Mouse (Mus musculus): ENCODE data around the gene Ifnk. TPM values are rescaled to one million over a fixed set of nuclear protein-coding genes. Genes with fewer than 3 reads are reported as not detected.

Ifnk gene
- total RNA-seq (2021), result not detected
- long read RNA-seq, experiment 1, result 0 reads
- long read RNA-seq, experiment 2, result 0 reads

DNA sequence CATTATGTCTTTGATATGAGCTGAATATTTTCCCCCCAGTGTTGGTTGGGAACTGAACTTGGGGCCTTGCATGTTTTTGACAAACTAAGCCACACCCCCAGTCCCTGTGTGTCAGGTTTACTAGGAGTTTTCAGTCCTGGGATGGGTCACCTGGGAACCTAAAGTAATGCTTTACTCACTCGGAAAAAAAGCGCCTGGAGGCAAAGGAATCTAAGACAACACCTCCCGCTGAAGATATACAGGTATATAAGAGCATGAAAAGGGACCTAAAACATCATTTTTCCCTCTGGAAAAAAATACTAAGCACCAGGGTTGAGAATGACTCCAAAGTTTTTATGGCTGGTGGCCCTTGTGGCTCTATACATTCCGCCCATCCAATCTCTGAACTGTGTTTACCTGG, at the start of gene Ifnk:
TSS of gene Ifnk (plus strand) at position 301 of the 400 bp plus-strand sequence.
- DNase-seq, result no peak

DNA sequence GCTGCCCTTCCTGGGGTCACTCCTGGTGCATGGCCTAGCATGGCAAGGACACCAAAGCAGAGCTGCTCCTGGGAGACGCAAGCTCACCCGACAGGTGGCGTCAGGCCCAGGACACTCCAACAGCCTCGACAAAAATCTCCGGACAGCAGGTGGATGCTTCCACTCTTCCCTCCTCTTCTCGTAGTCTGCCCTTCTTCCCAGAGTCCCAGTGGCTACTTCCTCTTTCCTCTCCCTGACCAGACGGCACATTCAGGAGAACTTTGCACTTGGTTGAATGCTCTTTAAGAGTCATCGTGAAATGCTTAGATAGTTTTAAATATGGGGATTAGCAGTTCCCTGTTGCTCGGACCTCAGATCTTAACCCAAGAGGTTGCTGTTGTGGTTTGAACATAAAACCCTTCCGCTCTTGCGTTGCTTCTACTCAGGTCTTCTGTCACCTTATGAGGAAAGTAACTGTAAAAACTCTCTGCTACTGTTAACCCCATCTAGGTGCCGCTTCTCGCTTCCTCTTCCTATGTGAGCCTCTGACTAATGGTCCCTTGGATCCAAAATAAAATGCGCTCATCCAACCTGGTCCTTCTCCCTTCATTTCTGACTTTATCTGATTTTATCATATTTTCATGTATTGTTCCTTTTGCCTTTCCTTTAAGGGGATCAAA, 46.6 kb upstream of the Ifnk start:
- no peak for DNase-seq

DNA sequence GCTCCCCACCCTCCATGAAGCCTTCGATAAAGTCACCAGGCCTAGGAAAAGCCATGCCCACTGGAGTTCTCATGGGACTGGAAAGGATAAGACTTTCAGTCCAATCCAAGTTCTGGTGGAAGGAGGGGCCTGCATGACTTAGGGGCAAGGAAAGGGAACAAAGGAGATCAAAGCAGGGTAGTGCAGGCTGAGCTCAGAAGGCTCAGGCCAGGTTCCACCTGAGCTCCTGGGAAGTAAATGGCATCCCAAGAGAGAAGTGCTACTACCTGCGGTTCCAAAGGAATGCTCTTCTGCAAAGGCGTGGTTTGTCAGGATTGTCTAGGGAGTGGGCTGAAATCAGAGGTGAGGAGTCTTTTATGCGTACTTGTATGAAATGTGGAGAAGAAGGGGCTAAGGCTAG, 39.4 kb upstream of the Ifnk start:
- DNase-seq, result no peak

DNA sequence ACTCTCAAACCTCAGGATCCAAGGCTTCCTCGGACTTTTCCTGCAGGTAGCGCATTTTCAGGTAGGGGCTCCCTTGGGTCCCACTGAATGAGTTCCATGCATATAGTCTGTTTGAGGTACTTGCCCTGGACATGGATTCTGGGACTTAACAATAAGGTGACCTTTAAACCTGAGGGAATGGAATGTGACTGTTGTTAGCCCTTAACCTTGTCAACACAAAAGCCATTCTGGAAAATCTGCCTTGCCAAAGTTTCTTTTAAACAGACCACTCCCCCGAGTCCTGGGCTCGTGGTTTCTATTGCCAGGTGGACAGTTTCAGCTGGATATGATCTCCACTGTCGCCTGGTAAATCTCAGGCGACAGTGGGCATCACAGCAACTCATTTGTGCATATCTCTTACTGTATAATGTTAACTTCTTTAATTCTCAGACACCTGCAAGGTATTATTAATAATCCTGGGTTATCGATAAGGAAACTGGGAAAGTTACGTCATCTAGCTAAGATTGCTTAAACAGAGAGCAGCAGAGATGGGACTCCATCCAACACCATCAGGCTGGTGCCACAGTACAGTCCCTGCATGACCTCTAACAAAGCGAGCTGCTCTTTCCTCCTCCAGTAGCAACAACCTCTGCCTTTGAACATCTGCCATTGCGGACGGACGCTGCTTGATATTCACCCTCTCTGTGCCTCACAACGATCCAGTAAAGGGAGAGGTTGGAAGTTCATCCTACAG, 38.2 kb upstream of the Ifnk start:
- no peak for DNase-seq

DNA sequence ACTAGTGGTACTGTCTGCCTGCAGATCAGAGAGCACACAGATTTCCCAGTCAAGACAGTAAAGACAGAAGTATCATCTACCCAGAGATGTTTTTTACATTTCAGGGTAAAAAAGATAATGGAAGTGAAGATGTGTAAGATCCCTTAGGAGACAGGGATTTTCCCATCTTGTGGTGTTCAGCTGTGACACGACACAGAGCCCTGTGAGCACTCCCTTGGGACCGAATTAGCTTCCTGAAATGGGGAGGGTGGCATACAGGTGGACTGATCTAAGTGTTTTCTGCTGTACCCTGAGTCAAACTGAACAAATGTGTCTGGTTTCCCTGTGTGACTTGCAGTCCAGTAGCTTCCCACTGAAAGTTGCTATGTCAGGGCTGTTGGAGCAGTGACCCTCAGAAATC, 36.9 kb upstream of the Ifnk start:
- DNase-seq, result no peak

DNA sequence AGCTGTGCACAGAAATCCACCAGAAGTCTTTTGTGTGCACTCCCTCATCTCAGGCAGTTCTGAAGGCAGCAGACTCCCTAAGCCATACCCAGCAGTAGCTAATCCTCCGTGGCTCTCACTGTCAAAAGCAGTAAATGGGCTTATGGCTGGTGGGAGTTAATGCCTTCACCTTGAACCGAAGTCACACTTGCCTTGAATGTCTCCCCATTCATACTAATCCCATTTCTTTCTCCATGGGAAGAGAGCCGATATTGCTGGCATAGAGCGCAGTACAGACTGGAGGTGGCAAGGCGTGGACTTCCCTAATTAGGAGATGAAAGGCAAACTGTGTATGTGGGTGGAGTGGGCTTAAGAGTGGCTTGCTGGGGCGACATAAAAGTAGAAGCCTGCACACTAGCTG, 35.9 kb upstream of the Ifnk start:
- DNase-seq, result no peak

DNA sequence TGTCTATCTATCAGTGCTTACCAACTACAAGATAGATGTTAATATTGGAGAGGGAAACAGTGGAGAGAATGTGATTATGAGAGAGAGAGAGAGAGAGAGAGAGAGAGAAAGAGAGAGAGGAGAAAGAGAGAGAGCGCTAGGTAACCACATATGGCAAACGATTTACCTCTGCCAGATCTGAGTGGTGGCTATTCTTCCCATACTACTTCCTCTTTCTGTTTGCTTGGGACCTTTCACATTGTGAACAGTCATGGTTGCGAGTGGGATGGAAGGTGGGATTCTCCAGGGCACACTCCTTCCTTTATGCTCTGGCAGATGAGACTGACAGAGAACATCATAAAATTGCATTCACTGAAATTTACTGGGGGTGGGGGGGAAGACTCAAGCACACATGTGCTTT, 34.7 kb upstream of the Ifnk start:
- DNase-seq, result no peak

DNA sequence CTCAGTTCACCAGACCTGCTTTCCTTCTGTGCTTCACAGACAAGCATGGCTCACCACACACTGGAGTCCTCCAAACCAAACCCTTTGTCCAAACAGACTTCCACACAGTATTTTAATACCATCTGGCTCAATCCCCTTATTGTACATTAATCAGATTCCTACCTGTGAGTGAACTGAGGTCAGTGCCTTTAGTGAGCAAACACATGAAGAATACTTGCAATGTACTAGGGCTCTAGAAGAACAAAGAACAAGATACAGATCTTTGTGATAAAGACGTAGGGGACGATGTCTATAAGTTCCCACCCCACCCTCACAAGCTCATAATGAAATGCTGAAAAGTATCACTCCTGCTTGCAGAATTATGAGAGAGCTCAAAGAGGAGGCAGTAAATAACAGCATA, 33.0 kb upstream of the Ifnk start:
- no peak for DNase-seq

DNA sequence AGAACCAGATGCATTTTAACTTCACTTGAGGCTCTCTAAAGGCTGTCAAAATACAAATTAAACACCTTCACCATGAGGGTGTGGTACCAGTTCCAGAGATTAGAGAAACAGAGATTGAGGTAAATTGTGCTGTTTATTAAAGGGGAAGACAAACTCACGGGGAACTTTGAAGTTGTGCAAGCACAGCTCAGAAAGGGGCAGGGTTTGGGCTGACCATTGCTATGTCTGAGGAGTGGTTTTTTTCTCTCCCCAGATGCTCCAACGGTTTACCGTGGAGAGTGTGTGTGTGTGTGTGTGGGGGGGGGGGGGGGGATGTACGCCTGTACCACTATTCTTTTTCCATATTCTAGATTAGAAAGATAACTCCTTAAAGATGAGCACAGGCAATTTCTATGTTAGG, 31.7 kb upstream of the Ifnk start:
- DNase-seq, result no peak

DNA sequence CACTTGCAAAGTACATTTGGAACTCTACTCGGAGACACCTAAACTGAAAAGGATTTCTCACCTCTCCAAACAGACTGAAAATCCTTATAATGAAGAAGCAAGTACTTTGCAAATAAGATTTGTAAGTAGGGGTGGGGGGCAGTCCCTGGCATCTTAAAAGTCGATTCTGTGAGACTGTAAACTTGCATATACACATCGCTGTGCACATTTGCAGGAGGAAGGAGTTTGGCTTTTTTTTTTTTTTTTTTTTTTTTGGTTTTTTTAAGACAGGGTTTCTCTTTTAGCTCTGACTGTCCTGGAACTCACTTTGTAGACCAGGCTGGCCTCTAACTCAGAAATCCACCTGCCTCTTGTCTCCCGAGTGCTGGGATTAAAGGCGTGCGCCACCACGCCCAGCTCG, 31.3 kb upstream of the Ifnk start:
- no peak for DNase-seq

DNA sequence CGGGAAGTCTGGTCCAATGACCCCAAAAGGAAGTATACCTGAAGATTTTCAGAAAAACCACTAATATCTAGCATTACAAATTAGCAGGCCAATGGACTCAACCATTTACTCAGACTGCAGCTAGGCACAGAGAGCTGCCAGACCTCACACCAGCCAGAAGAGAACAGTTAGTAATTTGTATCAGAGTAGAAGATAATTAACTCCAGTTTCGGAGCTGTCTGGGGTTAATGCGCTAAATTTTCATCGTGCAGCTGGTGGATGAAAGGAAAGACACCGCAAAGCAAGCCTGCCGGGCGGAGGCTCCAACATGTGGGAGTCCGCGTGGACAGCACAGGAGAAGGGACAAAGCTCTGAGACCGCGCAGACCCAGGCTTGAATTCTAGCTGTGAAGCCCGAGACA, 30.8 kb upstream of the Ifnk start:
- DNase-seq, result no peak

DNA sequence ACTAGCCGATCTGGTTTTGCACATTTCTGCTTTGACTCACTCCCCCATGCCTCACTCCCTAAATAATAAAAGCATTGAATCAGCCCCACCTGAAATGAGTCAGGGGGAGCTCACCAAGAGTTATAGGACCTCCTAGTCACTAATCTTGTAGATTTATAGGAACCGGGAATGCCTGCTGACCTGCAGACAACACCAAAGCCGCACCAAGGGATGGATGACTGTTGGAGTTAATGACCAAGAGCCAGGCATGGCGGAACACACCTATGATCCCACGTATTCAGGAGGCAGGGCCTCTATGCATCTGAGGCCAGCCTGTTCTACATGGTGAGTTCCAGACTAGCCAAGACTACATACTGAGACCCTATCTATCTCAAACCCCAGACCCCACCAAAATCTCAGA, 28.8 kb upstream of the Ifnk start:
- no peak for DNase-seq

DNA sequence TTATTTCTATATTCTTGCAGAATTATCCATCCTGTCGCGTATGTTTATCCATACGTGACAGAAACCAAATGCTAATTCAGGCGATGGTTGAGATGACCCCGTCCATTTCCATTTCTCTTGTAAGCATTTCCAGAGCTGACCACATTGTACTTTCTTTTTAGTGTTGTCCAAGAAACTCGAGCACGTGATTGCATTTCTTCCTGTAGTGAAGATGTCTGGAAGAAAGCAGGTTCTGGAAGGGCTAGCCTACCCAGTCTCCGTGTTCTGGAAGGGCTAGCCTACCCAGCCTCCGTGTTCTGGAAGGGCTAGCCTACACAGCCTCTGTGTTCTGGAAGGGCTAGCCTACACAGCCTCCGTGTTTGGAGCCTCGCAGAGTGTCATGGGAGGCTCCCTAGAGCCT, 27.8 kb upstream of the Ifnk start:
- DNase-seq, result no peak

DNA sequence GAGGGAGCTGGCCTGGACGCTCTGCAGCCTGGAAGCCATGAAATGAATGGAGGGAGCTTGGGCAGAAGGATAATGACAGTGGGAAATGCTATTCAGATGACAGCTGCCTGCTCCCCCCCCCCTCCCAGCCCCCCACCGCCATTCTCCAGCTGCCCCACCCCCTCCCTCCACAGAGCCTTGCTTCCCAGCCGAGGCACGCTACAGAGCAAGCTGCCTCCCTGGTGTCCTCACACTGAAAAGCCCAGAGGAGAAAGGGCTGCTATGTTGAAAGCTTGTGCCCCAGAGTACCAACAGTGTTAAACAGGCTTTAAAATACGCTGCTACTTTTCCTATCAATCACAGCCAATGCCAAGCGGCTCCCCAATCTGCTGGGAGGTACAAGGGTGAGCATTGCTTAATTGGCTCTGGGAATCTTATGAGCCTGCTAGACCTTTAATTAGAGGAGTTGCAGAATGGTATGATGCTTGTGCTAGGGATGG, 26.5 kb upstream of the Ifnk start:
- no peak for DNase-seq

DNA sequence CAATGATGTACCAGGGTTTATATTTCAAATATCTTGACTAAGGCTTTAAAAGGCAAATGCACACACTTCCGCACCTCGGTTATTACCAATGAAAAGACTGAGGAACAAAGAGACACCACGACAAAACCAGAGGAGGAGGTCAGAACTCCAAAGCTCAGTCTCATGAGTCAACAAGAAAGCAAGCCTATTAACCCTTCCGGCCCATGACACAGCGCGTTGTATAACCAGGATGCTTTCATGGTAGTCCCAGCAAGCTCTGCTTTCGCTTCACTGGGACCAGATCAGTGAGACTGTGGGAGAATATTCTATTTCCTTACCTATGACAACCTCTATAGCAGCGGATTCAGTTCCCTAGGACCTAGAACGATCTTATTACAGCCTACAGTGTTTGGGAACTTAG, 25.1 kb upstream of the Ifnk start:
- DNase-seq, result no peak

DNA sequence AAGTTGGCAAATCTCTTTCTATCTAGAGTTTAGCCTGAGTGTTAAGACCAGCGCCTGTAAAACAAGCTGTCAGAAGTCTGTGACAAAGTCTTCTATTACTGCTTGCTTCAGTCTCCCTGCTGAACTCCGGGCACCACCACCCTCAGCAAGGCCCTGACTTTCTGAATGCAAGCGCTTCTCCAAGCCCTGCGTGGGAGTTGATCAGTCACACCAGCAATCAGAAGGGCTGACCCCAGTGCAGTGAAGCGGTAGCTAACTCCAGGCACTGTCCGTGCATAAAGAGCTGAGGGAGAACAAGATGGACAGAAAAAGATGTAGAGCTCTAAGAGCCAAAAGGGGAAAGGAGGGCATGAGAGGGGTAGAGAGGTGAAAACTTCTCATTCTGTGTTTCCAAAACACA, 24.1 kb upstream of the Ifnk start:
- no peak for DNase-seq

DNA sequence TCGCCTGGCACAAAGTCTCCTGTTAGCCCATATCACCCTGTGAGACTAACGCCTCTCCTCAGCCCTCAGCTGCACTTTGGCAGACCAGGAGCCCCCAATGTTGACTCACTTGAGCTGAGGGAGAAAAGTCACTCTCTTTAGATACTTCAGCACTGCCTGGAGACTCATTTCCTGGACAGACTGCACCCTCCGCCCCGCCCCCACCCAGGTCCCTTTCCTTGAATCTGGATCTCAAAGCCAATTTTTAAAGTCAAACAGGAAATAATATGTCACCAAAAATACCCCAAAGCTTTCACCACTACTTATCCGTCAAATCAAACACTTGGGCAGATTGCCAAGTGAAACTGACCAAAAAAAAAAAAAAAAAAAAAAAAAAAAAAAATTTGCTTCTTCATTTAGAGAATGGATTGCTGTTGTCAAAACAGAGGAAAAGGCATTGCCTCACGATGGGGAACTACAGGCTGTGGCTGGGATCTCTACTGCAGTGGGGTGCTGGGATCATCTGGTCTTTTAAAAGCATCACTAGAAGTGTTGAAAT, 21.4 kb upstream of the Ifnk start:
- no peak for DNase-seq

DNA sequence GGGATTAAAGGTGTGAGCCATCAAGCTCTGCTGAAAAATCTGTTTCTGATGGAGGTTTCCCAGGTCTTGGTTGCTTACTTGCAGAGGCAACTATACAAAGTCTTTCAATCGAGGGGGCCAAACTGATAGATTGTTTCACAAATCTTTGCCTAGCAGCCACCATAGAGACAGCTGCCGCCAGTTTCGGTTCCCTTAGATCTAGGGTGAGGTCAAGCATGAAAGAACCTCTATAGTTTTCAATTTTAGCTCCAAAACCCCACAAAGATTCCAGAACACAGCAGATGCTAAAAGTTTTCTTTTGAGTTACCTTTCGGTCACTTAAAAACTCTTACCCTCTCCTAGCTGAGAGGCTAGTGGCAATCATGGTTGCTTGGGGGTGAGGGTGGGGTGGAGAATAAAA, 20.3 kb upstream of the Ifnk start:
- no peak for DNase-seq

DNA sequence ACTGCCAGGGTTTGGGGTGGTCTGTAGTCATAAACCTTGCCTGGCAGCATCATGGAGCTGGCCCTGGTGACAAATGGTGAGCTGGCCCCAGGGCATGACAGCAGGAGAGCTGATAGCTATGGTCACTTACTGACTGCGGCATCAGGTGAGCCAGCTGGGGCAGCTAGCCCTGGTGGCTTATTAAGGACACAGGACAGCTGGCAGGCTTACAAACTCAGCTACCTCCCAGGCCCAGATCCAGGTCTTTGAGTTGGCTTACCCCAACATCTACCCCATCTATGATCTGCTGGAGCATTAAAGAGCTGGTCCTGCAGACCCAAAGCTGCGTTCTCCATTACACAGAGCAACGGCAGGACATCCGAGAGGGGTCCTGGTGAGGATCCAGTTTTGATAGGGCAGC, 18.4 kb upstream of the Ifnk start:
- DNase-seq, result no peak

DNA sequence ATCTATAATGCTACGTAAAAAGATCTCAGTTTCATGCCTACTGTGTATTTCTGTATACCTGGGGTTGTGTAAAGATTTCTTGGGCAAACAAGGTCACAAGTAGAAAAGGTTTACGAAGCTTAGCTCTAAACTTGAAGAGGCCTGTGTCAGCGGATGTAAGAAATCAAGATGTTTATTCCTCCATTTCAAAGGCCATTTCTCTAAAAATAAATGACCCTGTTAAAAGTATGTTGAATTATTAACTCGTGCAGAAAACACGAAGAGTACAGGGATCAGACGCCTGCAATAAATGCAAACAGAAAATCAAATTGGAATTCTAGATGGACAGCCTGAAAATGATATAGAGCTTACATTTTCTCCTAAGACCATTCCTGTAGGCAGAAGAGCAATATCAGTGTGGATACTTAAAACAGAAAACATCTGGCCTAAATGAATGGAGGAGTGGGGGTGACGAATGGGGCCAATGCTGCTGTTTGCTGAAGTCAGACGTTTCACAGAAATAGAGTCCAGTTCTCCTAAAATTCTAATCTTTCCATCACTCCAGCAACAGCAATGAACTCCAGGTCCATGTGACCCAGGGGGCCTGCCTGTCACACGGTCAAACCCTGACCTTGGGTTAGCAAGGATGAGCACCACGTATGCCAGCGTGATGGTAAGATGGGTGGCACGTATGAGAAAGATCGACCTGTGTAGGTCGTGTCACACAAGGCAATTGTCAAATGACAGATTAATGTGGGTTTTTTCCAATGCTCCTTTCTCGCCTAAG, 16.8 kb upstream of the Ifnk start:
- peak in 1 of 2 experiments; percentile 28 for DNase-seq

DNA sequence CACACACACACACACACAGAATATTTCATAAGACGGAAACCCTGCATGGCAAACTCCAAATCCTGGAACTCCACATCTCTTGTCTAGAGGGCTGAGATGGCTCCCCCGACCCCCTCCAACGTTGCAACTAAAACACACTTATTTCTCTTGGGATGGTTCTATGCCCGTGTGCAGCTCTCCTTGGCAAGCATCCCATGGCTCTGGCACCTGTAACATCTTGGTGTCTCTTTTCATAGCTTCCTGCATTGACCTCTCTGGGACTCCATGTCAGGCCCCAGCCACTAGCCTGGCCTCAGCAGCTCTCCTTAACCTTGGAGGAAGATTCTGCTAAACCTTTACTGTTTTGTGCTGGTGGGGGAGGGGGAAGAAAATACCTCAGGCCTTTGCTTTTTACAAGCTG, 16.1 kb upstream of the Ifnk start:
- peak in 1 of 2 experiments; percentile 34 for DNase-seq

DNA sequence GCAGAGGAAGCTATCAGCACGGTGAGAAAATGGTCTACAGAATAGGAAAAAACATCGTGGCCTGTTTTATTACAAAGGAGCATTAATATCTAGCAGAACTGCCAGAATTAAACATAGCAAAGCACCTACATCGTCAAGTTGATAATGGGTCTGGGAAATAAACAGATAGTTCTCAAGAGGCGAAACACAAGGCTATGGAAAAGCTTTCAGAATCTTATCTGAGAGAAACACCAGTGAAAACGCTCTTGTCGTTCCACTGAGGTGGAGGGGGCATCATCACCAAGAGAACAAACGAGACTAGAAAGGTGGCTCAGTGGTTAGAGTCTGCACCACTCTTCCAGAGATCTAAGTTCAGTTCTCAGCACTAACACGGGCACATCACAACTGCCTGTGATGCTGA, 14.9 kb upstream of the Ifnk start:
- no peak for DNase-seq

DNA sequence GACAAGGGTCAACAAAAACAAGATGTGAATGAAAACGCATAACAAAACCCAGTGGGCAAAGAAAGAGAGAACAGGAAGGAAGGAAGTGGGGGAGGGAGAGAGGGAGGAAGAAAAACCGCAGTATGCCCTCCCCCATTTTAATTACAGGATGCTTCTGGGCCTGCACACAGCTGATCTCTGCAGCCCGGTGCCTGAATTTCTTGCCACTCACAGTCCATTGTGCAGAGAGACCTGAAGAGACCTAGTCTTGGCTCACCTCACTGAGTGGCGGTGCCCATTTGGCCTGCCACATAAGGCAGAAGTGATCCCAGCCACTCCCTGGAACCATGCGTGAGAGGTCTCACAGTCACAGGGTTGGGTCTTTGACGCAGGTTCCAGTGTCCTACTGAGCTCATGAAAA, 13.8 kb upstream of the Ifnk start:
- no peak for DNase-seq

Data from adrenal gland, postnatal 36 days (tissue).